Mouse (Mus musculus) adrenal gland, postnatal 25 days (tissue): Measurements from ENCODE around the gene Sult6b1. TPM values are rescaled to one million over a fixed set of nuclear protein-coding genes. Genes with fewer than 3 reads are reported as not detected.

Experiments used
- DNase-seq: peaks from one replicate; pipeline ENCODE4 v3.0.0; 2021; ENCODE audit warnings: mixed read lengths
- total RNA-seq: library from RNA; stranded (reverse); gene quantifications from 2 replicates; pipeline ENCODE4 v1.2.3, GENCODE M21; 2021

Gene Sult6b1
- total RNA-seq, 1 experiment from 2014 or later: 0.43 TPM

DNA sequence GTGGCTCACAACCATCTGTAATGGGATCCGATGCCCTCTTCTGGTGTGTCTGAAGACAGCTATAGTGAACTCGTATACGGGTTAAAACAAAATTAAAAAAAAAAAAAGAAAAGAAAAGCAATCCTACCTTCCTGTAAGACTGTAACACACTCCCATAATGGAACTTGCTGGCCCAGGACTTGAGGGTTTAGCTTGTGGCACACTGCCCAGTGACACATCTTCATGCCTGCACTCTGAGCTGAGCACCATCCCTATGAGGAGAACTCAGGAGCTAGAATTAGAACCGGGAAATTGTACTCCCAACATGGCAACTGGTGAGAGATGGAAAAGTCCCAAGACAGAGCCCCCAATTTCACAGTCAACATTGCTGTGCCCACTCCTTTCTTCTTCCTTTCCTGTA is 23.5 kb downstream of the Sult6b1 start:
- DNase-seq: peak; percentile 15

DNA sequence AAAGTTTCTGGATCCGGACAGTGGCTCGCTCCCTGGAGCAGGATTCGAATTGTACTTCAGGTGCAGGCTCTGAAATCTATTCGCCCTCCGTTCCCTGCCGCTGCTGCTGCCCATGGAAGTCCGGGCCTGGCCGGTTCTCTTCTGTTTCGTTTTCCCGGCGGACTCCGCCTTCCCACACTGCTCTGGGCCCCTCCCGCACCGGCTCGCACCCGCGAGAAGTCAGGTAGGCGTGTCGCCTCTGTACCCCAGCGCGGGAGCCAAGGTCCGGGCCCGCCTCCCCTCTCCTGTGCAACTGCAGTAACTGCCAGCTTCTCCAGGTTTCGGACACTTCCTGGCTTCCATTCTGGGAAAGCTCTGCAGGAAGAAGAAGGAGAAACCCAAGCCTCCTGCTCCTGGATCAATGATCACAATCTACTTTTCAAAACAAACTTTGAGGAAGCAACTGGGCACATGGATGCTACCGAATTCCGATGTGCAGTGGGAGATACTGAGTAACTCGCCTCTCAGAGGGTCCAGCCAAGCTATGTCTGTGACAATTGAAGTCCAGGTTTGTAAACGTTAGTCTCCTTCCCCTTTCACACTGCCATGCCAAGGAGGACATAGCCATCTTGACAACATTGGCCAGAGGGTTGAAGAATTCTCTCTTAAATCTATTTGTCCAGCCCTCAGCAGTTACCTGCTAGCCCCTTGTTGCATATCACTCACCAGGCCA is 24.2 kb downstream of the Sult6b1 start, which contains the start of gene Eif2ak2:
TSS of gene Eif2ak2 (minus strand) at position 173 of the 712 bp plus-strand sequence.
- DNase-seq: peak; percentile 91

DNA sequence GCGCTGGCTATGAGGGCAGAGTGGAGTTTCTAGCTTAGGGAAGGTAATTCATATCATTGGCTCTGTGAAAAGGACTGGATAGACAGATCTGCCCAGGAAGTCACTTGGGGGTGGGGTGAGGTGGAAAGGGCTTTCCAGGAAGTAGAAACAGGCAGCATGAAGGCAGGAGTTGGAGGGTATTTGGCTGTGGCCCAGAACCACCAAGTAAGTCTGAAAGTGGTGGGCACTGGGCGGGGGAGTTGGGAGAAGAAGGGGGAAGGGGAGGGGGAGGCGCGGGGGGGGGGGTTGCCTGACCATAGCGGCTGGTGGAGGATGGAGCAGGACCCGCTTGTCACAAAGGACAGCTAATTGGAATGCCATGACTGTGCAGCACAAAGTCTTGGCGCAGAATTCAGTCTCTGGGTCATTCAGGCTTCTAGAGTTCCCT is 24.9 kb downstream of the Sult6b1 start:
- peak; percentile 10 for DNase-seq

DNA sequence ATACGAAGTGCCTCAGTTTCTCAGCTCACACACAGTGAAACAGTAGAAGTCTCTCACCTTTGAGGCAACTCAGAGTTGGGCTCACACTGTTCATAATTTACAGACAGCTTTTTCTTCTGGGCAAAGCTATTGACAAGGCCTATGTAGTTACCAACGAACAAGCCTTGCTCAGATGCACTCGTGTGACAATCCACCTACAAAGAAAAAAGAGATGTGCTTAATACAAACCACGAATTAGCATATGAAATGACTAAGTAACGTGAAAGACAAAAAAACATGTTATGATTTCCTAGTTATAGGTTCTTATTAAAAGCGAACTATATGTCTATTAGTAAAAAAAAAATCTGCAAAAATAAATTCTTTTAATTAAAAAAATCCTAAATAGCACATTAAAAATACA is 32.9 kb downstream of the Sult6b1 start:
- no peak for DNase-seq

DNA sequence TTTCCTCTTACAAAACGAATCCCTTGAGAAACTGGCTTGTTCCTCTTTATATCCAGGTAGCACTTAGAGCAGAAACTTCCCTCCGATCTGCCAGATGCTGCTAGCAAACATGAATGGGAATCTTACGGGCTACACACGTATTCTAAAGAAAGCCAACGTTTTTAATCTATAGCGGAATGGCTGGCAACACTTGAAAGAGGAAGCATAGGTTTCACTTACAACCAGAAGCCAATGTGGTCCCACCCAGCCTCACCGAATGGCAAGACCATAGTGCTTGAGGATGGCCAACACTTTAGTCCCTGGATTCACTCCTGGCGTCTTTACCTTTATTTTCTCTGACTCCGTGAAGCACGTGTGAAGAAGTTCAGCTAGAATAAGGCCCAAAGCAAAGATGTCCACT is 50.5 kb downstream of the Sult6b1 start:
- no peak for DNase-seq

DNA sequence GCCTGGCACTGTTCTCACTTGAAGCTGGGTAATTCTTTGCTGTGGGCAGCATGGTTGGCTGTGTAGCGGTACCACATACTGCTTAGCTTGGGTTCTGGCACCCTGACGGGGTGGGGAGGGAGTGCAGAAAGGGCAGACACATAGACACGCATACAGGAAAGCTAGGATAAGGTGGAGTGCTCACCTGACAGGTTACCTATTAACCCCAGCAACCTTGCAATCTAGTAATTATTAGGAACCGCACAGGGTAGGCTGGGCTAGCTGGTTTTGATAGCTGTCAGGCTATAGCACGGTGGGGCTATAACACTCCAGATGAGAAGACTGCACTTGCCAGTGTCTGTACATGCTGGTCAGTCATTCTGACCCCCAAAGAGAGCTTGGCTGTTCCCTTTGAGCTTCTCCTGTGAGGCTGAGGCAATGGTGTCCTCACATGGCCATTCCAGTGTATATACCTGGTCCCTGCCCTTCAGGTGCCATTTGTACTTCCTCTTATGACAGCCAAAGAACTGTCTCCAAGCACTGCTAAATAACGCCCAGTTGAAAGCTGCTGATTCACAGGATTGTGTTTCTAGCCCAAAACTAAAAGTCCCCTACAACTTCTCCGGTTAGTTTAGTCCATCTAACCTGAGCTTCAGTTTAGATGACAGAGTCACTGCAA is 64.4 kb downstream of the Sult6b1 start:
- no peak for DNase-seq

GRCm38 (mm10) chr17:78836056-78836455 is 70.7 kb downstream of the Sult6b1 start:
- no peak for DNase-seq

GRCm38 (mm10) chr17:78834856-78835835 is 71.6 kb downstream of the Sult6b1 start, which contains the start of the genes Heatr5b and Gpatch11:
Gene Heatr5b (minus strand): TSS chr17:78835364.
Gene Gpatch11 (plus strand): TSS chr17:78835567.
- peak; percentile 100 for DNase-seq

Other genes starting within 250 kb of the Sult6b1 start
- gene Strn, start 169.8 kb downstream of the Sult6b1 start, total RNA-seq: 30.1 and 31.3 TPM in 2 replicates
- gene Heatr5b, start 71.6 kb downstream of the Sult6b1 start, total RNA-seq: 31.8 and 38.5 TPM in 2 replicates
- gene Gpatch11, start 71.4 kb downstream of the Sult6b1 start, total RNA-seq: 27.8 and 33.9 TPM in 2 replicates
- gene Eif2ak2, start 24.4 kb downstream of the Sult6b1 start, total RNA-seq: 20.6 and 32.9 TPM in 2 replicates
- gene Cebpzos, start 9.5 kb upstream of the Sult6b1 start, total RNA-seq: 28.9 and 43.5 TPM in 2 replicates
- 48.2 and 50.5 TPM in 2 replicates for gene Cebpz, start 30.1 kb upstream of the Sult6b1 start, total RNA-seq
- gene Ndufaf7, start 30.1 kb upstream of the Sult6b1 start, total RNA-seq: 36.8 and 42.3 TPM in 2 replicates
- gene Prkd3, start 113.8 kb upstream of the Sult6b1 start, total RNA-seq: 32.9 and 40.0 TPM in 2 replicates
- 4.5 and 7.0 TPM in 2 replicates for gene Qpct, start 144.9 kb upstream of the Sult6b1 start, total RNA-seq